Mouse (Mus musculus) CD4-positive, CD25-positive, alpha-beta regulatory T cell, adult 2 months (primary cell): ENCODE results near the gene Snx5.

Experiments
- DNase-seq: peaks from one replicate; pipeline ENCODE4 v3.0.0-alpha.2; 2012; ENCODE audit warnings: low read depth, low spot score

The Snx5 gene

DNA sequence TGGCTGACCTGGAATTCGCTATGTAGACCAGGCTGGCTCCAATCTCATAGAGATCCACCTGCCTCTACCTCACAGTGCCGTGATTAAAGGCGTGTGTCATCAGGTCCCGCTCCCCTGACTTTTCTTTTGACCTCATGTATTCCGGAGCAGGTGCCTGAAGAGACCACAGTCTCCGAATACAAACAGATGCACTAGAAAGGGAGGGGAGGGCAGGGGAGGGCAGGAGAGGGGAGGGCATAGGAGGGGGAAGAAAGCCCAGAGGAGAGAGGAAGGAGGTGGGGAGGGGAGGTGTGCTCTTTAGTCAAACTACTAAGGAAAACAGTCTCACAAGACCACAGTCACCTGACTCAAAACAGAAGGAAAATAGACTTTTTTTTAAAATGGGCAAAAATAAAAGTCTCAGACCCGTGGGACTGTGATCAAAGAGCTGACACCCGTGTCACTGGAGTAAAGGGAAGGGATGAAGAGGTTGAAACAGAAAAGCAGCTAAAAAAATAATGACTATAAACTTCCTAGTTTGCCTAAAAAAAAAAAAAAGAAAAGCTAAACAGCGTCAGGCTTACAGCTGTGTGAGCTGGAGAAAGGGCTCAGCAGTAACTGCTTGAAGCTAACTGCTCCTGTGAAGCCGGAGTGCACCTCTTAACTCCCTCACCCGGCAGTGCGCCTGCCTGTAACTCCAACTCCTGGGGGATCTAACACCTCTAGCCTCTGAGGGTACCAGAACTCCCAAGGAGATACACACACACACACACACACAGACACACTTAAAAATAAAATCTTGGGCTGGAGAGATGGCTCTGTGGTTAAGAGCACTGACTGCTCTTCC is 42.0 kb downstream of the Snx5 start:
- DNase-seq, result peak; percentile 44

DNA sequence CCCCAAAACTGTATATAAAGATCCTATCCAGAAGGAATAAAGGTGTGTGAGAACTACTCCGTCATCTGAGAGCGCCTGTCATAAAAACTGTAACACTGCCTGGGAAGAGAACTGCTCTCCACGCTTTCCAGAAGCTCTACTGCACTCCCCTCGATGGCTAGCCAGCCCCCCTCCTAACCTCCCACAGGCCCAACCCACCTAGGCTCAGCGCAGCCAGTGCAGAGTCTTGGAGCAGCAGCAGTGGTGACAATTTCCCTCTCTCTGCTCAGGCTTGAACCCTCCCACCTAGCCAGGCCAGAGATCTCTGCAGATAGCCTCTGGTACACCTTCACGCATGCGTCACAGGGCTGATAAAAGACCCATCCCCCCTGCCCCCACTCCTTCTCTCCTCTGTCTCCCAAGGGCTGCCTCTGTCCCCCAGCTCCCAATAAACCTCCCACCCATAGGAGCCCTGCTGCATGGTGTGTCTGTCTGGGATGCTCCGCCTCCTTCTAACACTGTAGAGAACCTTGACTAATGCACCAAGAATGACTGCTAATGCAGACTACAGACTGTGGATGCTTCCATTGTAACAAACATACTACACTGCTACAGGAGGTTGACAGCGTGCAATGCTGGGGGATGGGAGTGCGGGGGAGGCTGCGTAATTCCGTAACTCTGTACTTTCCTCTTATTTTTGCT is 43.7 kb downstream of the Snx5 start:
- DNase-seq, result no peak

- peak; percentile 35 for DNase-seq
Measured at GRCm38 (mm10) chr2:144224351-144224750, 46.4 kb downstream of the Snx5 start.

DNA sequence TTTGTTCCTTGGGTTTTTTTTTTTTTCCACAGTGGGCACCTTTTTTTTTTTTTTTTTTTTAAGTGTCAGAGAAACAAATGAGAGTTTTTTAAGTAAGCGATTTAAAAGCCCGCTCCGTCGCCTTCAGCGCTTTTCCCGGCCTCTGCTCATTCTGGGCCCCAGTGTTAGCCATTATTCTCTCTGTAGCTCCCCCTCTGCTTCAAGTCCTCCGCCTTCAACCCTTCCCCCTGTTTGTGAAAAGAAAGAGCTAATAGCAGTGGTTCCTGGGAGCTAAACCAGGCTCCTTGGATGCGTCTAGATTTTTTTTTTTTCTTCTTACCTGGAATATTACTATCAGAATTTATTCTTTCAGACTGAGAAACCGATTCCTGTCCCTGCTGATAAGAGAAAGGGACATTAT is 55.1 kb downstream of the Snx5 start:
- no peak for DNase-seq

DNA sequence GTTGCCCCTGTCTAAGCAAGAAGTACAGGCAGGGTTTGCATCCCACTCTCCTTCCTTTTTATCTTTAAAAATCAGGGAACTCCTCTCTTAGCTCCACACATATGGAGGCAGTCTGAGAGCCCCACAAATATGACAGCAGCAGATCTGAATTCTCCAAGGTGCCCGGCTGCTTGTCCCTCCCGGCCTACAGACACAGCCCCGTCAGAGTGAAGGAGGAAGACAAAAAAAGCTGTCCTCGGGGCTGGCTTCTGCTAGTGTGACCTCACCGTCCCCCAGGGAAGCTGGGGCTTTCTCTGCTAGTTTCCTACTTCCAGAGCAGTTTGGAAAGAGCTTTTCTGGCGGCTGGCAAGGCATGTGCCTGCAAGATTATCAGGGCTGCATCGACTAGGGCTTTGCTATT is 55.5 kb downstream of the Snx5 start:
- DNase-seq, result no peak

DNA sequence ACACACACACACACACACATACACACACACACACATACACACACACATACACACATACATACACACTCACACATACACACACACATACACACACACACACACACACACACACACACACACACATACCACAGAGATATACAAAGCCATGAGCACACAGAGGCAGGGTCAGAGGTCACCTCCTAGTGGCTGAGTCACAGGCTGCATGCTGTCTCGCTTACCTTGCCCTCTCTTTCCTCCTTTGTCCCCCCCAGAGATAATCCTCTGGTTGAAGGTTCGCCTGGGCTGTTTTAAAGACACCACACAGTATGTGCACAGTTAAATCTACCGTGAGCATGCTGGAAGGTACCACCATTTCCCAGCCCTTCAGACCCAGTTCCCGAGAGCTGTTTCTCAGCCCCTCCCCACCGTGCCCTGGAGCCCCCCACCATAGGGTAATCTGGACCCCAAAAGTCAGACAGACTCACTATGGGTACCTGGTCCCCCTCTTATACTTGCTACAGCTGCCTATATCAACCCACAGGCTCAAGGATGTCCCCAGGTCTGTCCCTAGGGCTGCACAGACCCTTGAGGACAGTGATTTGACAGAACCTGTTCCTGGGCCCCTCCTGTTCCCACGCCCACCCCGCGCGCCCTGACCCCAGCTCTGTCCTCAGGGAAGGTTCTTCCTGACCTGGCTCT is 56.1 kb downstream of the Snx5 start:
- no peak for DNase-seq

GRCm38 (mm10) chr2:144213803-144214202 is 56.9 kb downstream of the Snx5 start:
- DNase-seq, result peak; percentile 17

DNA sequence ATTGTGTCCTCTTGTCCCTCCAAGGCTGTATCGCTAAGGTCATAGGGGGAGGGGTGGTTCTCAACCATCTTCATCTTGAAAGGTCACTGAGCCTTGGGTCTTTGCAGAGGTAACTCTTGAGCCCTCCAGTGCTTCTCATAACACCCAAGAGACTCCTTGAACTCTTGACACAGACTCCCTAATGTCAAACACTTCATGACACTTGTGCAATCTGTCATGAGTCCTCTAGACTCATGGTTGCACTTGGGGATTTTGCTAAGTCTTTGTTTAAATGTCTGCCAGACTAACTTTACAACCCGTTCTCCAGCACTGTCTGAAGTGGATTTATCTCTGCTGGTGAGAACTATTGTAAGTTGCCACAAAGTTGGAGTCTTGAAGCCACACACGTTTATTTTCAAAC is 61.3 kb downstream of the Snx5 start:
- DNase-seq, result no peak

DNA sequence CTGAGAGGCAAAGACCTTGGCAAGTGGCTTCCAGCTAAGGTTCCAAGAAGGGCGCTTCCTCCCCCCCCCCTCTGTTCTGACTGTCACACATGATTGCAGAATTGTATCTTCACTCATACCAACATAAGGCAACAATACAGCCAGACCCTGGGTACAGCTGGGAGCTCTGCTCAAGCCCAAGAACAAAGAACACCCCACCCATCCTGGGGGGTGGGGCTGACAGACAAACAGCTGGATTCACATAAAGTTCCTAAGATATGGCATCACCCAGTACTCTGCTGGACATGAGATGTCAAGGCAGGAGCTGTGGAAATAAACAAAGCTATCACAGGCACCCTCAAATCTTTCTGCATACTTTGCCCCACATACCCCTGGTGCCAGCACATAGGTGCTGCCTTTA is 63.3 kb downstream of the Snx5 start:
- no peak for DNase-seq

DNA sequence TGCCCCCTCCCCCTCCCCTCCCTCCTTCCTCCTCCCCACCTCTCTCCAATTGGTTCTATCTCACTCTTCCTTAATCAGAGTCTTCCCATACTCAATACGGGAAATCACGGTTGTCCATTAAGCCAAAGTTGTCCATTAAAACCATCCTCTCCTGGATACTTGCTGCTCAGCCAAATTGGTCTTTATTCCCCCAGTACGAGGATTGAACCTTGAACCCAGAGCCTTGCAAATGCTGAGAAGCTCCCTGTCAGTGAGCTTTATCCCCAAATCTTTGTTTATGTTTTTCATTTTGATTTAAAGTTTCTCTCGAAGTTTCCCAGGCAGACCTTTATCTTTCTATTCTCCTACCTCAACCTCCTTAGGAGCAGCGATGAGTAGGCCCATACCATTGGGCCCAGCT is 67.7 kb downstream of the Snx5 start:
- DNase-seq, result no peak

DNA sequence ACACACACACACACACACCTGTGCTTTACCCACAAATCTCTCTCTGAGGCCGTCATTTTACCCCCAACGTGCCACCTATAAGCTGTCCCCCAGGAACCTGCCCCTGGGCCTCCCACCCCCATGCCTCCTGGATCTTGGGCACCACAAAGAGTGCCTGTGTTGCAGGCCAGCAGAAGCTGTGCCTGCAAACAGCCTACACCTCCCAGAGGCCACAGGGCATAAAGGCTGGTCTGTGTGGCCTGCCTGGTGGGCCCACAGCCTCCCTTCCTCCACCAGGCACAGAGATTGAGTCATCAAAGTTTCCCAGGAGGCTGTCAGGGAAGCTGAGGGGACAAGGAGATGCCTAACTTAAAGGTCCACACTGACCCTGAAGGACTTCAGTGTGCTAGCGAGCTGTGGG is 68.1 kb downstream of the Snx5 start:
- no peak for DNase-seq

DNA sequence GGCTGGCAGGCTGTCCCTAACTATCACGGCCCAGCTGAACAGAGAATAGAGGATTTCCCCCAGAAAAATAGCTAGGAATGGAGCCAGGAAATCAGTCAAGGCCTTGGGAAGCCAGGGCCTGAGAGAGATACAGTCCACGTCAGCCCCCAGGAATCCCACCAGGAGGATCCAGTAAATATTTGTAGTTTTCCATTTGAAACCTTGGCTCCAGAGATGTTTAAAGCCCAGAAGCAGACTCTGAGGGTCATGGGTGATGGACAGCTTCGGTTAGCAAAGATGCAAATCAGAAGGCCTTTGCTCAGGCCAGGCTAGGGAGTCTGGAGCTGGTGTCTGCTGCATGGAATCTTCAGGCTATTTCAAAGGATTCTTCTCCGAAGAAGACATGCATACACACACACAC is 68.6 kb downstream of the Snx5 start:
- no peak for DNase-seq
